Mouse (Mus musculus) layer of hippocampus, adult 9-11 months (tissue): ENCODE measurements around the gene Klf13.

Experiments
- DNase-seq: peaks from one replicate; pipeline ENCODE4 v3.0.0; 2022

The Klf13 gene

DNA sequence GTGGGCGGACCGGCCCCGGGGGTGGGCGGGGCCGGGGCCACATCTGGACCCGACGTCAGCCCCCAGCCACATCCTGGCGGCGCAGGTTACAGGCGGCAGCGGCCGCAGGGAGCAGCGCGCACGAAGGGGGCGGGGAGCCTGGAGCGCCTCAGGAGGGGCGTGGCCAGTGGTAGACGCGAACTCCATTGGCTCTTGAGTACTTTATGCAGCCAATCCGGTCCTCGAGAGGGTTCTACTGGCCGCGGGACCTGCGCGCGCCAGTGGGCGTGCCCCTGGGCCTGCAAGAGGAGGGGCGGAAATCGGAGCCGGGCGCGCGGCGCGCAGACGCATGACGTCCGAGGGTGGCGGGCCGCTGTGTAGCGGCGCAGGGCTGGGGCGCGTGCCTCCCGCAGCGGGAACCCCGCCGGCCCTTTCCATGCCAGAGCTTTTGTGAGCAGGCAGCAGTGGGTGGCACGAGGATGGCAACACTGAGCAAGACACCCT, at the start of gene Klf13:
TSS of gene Klf13 (minus strand) at position 2 of the 483 bp plus-strand sequence.
- peak; percentile 100 for DNase-seq

DNA sequence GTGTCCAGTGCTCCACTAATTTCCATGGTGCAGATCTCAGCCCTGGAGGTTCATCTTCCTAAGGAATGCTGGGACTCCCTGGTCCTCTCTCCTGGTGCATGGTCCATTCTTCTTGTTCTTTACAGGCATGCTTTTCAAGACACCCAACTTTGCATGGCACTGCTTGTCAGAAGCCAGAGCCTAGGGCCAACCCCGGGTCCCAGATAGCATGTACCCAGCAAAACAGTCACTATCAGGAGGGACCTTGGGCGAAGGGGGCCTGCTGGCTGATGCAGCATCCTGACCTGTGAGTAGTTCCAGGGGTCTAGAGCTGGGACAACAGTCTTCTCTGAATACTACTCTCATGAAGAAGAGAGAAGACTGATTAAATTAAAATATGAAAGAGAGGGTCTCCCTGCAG, 49.7 kb upstream of the Klf13 start:
- no peak for DNase-seq

DNA sequence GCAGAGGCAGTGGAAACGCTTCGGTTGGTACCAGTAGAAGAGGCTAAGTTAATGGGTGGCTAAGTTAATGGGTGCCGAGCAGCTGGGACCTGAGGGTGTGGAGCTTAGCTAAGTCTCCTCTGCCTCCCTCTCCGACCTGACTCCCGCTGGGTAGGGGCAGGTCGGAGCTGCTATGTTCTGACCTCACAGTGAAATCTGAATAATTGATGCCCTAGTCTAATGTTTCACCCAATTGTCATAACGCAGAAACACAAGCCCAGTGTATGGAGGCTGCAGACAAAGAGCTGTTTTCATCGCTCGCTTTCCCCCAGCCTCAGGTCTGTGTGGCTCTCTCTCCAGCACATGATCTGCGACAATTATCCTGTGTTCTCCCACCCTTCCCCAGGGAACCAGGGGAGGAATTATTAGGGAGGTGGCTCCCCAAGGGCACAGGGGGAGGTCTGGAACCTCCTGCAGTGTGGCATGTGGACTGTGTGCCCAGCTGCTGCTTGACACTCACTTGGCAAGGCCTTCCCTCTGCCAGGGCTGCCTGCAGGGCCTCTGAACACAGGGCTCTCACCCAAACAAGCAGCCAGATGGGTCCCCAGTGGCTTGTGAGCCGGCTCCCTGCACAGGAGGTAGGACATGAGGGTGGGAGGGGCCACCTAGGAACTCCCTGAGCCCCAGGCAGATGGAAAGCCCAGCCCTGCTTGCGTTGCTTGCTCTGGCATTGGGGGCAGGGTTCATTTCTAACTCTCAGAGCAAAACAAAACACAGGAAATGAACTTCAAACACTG, 47.9 kb upstream of the Klf13 start:
- peak; percentile 94 for DNase-seq

- DNase-seq = no peak
Measured at GRCm38 (mm10) chr7:63985696-63986406, 47.1 kb upstream of the Klf13 start.

- DNase-seq = no peak
Measured at GRCm38 (mm10) chr7:63985266-63985665, 46.6 kb upstream of the Klf13 start.

- DNase-seq = no peak
Measured at GRCm38 (mm10) chr7:63984329-63984728, 45.6 kb upstream of the Klf13 start.

DNA sequence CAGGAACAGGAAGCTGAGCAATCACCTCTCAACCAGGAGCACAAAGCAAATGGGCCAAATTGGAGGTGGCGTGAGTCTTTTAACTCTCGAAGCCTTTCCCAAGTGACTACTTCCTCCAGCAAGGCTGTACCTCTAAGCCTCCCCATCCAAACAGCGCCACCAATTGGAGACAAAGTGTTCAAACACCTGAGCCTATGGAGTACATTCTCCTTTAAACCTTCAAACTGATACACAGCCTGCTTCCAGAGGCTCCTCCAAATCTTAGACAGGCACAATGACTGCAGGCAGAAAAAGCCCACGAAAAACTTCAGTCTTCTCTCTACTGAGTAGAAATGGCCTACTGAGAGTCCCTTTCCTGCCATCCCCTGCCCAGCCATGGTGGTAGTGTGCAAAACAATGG, 38.9 kb upstream of the Klf13 start:
- DNase-seq = no peak

- DNase-seq = no peak
Measured at GRCm38 (mm10) chr7:63970986-63971385, 32.3 kb upstream of the Klf13 start.

DNA sequence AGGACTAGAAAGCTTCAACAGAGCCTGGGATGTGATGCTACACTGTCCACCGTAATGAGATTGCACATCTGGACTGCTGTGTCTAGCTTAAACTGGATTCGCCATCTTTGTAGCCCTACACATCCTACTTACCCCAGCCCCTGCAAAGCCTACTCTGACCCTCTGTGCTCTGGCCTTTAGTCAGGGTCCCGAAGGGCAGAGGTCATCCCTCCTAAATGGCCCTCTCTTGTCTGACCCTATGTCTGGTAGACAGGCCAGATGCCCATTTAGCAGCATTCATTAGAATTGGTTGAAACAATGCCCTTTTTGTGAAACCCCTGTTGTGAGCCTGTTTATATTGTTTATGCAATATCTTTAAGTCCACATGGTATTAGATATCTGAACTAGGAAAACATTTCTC, 31.2 kb upstream of the Klf13 start:
- no peak for DNase-seq

- DNase-seq = no peak
Measured at GRCm38 (mm10) chr7:63965635-63966418, 27.1 kb upstream of the Klf13 start.

GRCm38 (mm10) chr7:63965135-63965534, 26.4 kb upstream of the Klf13 start:
- DNase-seq = peak; percentile 93

- no peak for DNase-seq
Measured at GRCm38 (mm10) chr7:63964121-63964520, 25.4 kb upstream of the Klf13 start.

DNA sequence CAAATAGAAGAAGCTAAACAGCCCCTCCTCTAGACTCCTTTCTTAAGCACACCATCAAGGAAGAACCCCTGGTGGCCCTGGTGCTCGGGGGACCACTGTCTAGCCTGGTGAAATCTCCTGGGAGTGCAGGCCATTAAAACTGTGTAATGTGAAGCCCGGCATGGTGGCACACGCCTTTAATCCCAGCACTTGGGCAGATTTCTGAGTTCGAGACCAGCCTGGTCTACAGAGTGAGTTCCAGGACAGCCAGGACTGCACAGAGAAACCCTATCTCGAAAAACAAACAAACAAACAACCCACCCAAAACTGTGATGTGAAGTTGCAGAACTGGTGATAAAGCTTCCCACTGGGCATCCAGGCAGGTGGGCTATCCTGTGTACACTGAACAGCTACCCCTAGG, 24.9 kb upstream of the Klf13 start:
- DNase-seq = no peak

DNA sequence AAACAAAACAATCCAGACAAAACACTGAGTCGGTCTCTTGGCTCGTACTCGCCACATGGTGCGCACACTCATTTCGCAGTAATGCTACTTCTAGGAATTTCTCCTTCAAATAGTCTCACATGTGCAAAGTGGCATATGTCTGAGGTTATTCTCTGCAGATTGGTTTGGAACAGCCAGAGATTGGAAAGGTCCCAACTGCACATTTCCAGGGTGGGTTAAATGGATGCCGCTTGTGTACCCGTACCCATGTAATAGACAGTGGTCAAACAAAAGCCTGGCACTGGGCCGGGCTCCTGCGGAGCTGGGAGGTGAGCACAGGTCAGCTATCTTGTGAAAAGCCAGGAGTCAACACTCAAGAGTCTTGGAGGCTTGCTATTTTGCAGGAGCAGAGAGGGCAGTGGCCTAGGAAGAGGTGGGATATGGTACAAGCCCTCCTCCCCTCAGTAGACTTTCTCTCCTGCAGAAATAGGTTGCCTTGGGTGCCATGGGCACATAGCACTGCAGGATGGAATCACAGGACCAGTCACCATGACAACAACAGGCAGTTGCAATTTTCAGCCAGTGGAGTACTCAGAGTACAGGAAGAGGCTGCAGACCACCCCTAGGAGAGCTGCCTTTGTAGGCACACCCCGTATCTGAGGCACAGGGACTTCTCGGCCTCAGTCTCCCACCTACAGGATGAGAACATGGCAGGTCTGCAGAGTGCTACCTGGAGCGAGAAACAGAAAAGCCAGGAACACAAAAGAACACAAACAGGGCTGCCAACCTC, 19.3 kb upstream of the Klf13 start:
- peak; percentile 78 for DNase-seq

DNA sequence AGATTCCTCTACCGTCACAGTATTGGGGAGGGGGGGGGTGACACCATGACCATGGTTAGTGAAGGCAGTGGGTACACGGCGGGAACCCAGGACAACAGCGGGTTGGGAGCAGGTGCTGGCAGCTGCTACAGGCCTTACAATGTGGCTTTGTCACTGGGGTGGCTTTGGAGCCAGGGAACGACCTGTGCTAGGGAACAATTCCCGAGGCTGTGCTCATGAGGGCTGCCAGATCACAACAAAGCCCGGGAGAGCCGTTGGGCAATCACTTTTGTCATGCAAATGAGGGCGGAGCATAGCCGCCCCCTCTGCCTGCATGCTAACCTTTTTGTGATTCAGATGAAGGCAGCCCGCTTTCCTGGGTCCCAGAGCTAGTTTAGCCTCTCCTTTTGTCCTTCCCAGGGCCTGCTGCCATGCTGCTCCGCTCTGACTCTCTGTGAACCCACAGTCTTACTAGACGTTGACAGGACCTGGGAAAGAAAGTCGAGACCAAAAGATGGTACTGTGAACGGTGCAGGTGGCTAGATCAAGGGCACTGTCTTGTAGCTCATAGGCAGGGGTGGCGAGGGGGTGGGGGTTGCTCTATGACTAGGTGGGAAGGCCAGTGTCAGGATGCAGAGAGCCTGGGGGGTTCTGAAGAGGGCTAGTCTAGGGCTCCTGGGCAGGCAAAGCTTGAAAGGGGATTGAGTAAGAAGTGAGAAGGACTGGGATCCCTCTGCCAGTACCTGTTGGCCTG, 18.4 kb upstream of the Klf13 start:
- DNase-seq = peak; percentile 94

- no peak for DNase-seq
Measured at GRCm38 (mm10) chr7:63956138-63956823, 17.6 kb upstream of the Klf13 start.

DNA sequence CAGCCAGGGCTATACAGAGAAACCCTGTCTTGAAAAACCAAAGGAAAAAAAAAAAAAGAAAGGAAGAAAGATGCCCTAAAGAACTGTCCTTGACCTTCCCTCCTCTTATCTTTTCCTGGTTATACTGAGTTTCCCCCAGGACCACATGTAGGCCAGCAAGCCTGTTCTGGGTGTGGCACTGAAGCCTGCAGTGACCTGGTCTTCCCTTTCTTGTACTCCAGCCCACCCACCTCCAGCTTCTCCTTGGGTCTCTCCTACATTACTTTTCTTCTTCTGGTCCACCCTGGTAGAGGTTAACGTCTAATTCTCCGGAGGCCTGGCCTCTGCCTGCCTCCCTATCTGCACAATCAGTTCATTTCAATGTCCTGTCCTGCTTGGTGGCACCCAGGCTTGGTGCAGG, 16.7 kb upstream of the Klf13 start:
- no peak for DNase-seq

- DNase-seq = no peak
Measured at GRCm38 (mm10) chr7:63952077-63952898, 13.6 kb upstream of the Klf13 start.

- DNase-seq = peak; percentile 90
Measured at GRCm38 (mm10) chr7:63950931-63951607, 12.4 kb upstream of the Klf13 start.

GRCm38 (mm10) chr7:63949176-63949575, 10.5 kb upstream of the Klf13 start:
- DNase-seq = no peak
